Mouse (Mus musculus) CH12.LX (cell line): Measurements from ENCODE around the gene Arhgef26. TPM values are rescaled to one million over a fixed set of nuclear protein-coding genes. Genes with fewer than 3 reads are reported as not detected.

ENCODE experiments used
- DNase-seq: peaks from one replicate; pipeline ENCODE4 v3.0.0-alpha.2; 2013; ENCODE audit errors: extremely low read depth
- H3K27ac ChIP-seq: 2 replicates; pipeline ENCODE4 v1.5.1; 2012; ENCODE audit warnings: low read depth, mild to moderate bottlenecking, control low read depth, moderate library complexity; ENCODE audit not compliant: insufficient read depth
- H3K27me3 ChIP-seq: replicated peaks from 2 replicates; pipeline ENCODE3; 2012; ENCODE audit warnings: inconsistent platforms
- H3K36me3 ChIP-seq, 2 experiments: replicated peaks in 1 of 2; 2 replicates each; pipeline versions ENCODE3 to v1.6.1; 2012; ENCODE audit warnings: inconsistent platforms in 1 of 2, low read length in 1 of 2, mild to moderate bottlenecking in 1 of 2, mixed read lengths in 1 of 2, moderate library complexity in 1 of 2; ENCODE audit not compliant: control insufficient read depth in 1 of 2, insufficient read depth in 1 of 2
- H3K4me1 ChIP-seq, 2 experiments: 2 replicates each; pipeline ENCODE4 v1.6.1; 2012; ENCODE audit warnings: inconsistent platforms in 1 of 2, moderate library complexity in 1 of 2; ENCODE audit not compliant: insufficient read depth in 2 of 2, control insufficient read depth in 1 of 2
- H3K4me2 ChIP-seq: 2 replicates; pipeline ENCODE4 v1.6.1; 2012; ENCODE audit warnings: low read depth, mild to moderate bottlenecking, control low read depth; ENCODE audit not compliant: poor library complexity, insufficient read depth, severe bottlenecking
- H3K4me3 ChIP-seq, 3 experiments: fragments of 150-350 bp in 1 of 3; sonication (generic) in 1 of 3; replicated peaks in 1 of 3; 2 replicates each; pipeline versions ENCODE3 to v1.5.1; 2011 to 2012; ENCODE audit warnings: low read depth in 2 of 3, low read length in 2 of 3, mild to moderate bottlenecking in 2 of 3, moderate library complexity in 2 of 3, control low read depth in 1 of 3, improper control_type of control experiment in 1 of 3, inconsistent platforms in 1 of 3, mixed read lengths in 1 of 3; ENCODE audit not compliant: poor library complexity in 1 of 3
- H3K79me2 ChIP-seq: replicated peaks from 2 replicates; pipeline ENCODE4 v1.6.1; 2012; ENCODE audit warnings: mild to moderate bottlenecking, moderate library complexity; ENCODE audit not compliant: control insufficient read depth, poor library complexity, insufficient read depth, severe bottlenecking; ENCODE audit errors: extremely low read depth
- H3K9ac ChIP-seq: 2 replicates; pipeline ENCODE4 v1.6.1; 2012; ENCODE audit warnings: low read depth, mild to moderate bottlenecking, control low read depth, moderate library complexity; ENCODE audit not compliant: insufficient read depth
- H3K9me3 ChIP-seq: replicated peaks from 2 replicates; pipeline ENCODE3; 2012; ENCODE audit warnings: low read length, inconsistent platforms, mixed read lengths
- CHD2 ChIP-seq: IDR thresholded peaks from 2 replicates; pipeline ENCODE4 v1.6.1; 2011; ENCODE audit warnings: low read length, improper control_type of control experiment
- E2F4 ChIP-seq: IDR thresholded peaks from 2 replicates; pipeline ENCODE4 v1.6.1; 2011; ENCODE audit warnings: low read depth, low read length, improper control_type of control experiment; ENCODE audit not compliant: insufficient replicate concordance
- EP300 ChIP-seq: IDR thresholded peaks from 2 replicates; pipeline ENCODE4 v1.6.1; 2011; ENCODE audit warnings: low read length, improper control_type of control experiment
- GABPA ChIP-seq: IDR thresholded peaks from 2 replicates; pipeline ENCODE4 v1.6.1; 2012; ENCODE audit warnings: low read depth, low read length, improper control_type of control experiment, inconsistent platforms; ENCODE audit not compliant: insufficient replicate concordance
- IRF4 ChIP-seq: IDR thresholded peaks from 2 replicates; pipeline ENCODE4 v1.6.1; 2014; ENCODE audit warnings: low read depth, mild to moderate bottlenecking, inconsistent platforms, low read length, improper control_type of control experiment
- JUND ChIP-seq: conservative IDR thresholded peaks from 2 replicates; pipeline ENCODE4 v1.6.1; 2011; ENCODE audit warnings: low read depth, low read length, improper control_type of control experiment
- MAFK ChIP-seq: IDR thresholded peaks from 2 replicates; pipeline ENCODE4 v1.6.1; 2011; ENCODE audit warnings: low read length, improper control_type of control experiment; ENCODE audit not compliant: insufficient replicate concordance
- MAX ChIP-seq: IDR thresholded peaks from 2 replicates; pipeline ENCODE4 v1.6.1; 2011; ENCODE audit warnings: low read length, improper control_type of control experiment
- MEF2A ChIP-seq: IDR thresholded peaks from 2 replicates; pipeline ENCODE4 v1.6.1; 2014; ENCODE audit warnings: low read depth, mild to moderate bottlenecking, inconsistent platforms, low read length, improper control_type of control experiment, borderline replicate concordance
- MXI1 ChIP-seq: IDR thresholded peaks from 2 replicates; pipeline ENCODE4 v1.6.1; 2011; ENCODE audit warnings: mild to moderate bottlenecking, low read depth, low read length, improper control_type of control experiment
- NELFE ChIP-seq: IDR thresholded peaks from 2 replicates; pipeline ENCODE4 v1.6.1; 2011; ENCODE audit warnings: low read depth, low read length, improper control_type of control experiment
- NRF1 ChIP-seq: IDR thresholded peaks from 2 replicates; pipeline ENCODE4 v1.6.1; 2014; ENCODE audit warnings: low read depth, mild to moderate bottlenecking, inconsistent platforms, low read length, improper control_type of control experiment, moderate library complexity
- POLR2AphosphoS2 ChIP-seq: IDR thresholded peaks from 2 replicates; pipeline ENCODE4 v1.6.1; 2011; ENCODE audit warnings: low read depth, low read length, improper control_type of control experiment
- RAD21 ChIP-seq: IDR thresholded peaks from 2 replicates; pipeline ENCODE4 v1.6.1; 2011; ENCODE audit warnings: low read depth, mild to moderate bottlenecking, low read length, improper control_type of control experiment, moderate library complexity
- SIN3A ChIP-seq: IDR thresholded peaks from 2 replicates; pipeline ENCODE4 v1.6.1; 2012; ENCODE audit warnings: low read length, improper control_type of control experiment, inconsistent platforms
- SMC3 ChIP-seq: IDR thresholded peaks from 2 replicates; pipeline ENCODE4 v1.6.1; 2011; ENCODE audit warnings: low read depth, low read length, improper control_type of control experiment
- TBP ChIP-seq: conservative IDR thresholded peaks from 2 replicates; pipeline ENCODE4 v1.6.1; 2011; ENCODE audit warnings: low read depth, low read length, improper control_type of control experiment
- UBTF ChIP-seq: IDR thresholded peaks from 2 replicates; pipeline ENCODE4 v1.6.1; 2012; ENCODE audit warnings: low read depth, mild to moderate bottlenecking, inconsistent platforms, low read length, improper control_type of control experiment, moderate library complexity
- ZC3H11A ChIP-seq: IDR thresholded peaks from 2 replicates; pipeline ENCODE4 v1.6.1; 2012; ENCODE audit warnings: low read depth, mild to moderate bottlenecking, inconsistent platforms, low read length, improper control_type of control experiment
- ZMIZ1 ChIP-seq: IDR thresholded peaks from 2 replicates; pipeline ENCODE4 v1.6.1; 2012; ENCODE audit warnings: low read depth, mild to moderate bottlenecking, inconsistent platforms, low read length, improper control_type of control experiment
- ZNF384 ChIP-seq: IDR thresholded peaks from 2 replicates; pipeline ENCODE4 v1.6.1; 2012; ENCODE audit warnings: low read depth, low read length, improper control_type of control experiment, inconsistent platforms
- dilution Hi-C: fragments of 300-500 bp; cut with MboI; formaldehyde crosslinking; loops from 2 replicates; pipeline ENCODE4 v1.14.3; 2020; ENCODE audit warnings: low sequenced_read_pairs; ENCODE audit not compliant: extremely low pct_unique_long_range_greater_than_20kb, extremely low pct_ligation_motif_present
- in situ Hi-C: fragments of 300-500 bp; cut with MboI; formaldehyde crosslinking; loops from 3 replicates; pipeline ENCODE4 v1.14.3; 2019; ENCODE audit warnings: low sequenced_read_pairs, low pct_ligation_motif_present, low pct_unique_long_range_greater_than_20kb, mixed read lengths
- polyA plus RNA-seq: library from polyadenylated mRNA; unstranded; fragments of >175 nt; gene quantifications from 2 replicates; pipeline ENCODE4 v1.2.1, GENCODE M21; 2012; ENCODE audit warnings: low read depth; ENCODE audit not compliant: insufficient read length
- total RNA-seq, 2 experiments: library from RNA; depleted of rRNA; stranded (reverse); fragments of 300-350 nt in 1 of 2; fragments of >200 nt in 1 of 2; gene quantifications; 2 replicates each; pipeline ENCODE4 v1.2.3; 2012 to 2014

Gene Arhgef26
- total and polyA plus RNA-seq, 3 experiments, result under 0.01 to 0.11 TPM; not detected in 1

GRCm38 (mm10) chr3:62376719-62377118 lies 38.6 kb downstream of the Arhgef26 start:
- dilution Hi-C loops (no loop called here), in situ Hi-C loops (no loop called here)
- H3K27ac ChIP-seq, result no peak overlapping the region
- no peak for DNase-seq
- no peak overlapping the region for H3K9ac ChIP-seq
- peaks cover 36% of the 10 kb centered on the region for H3K9me3 ChIP-seq
- H3K36me3 ChIP-seq, result no peaks in the 10 kb centered on the region
- H3K4me3 ChIP-seq, result no peak overlapping the region
- H3K79me2 ChIP-seq, result no peaks in the 10 kb centered on the region
- TF ChIP-seq ZNF384 (no peak), SIN3A (no peak), NRF1 (no peak)
- H3K4me1 ChIP-seq, result no peaks in the 10 kb centered on the region
- H3K4me2 ChIP-seq, result no peak overlapping the region
- H3K27me3 ChIP-seq, result no peaks in the 10 kb centered on the region

GRCm38 (mm10) chr3:62379946-62380345 lies 41.8 kb downstream of the Arhgef26 start:
- in situ Hi-C loops (no loop called here), dilution Hi-C loops (no loop called here)
- TF ChIP-seq SMC3 (no peak), SIN3A (no peak)
- Histone ChIP-seq H3K36me3 (no peaks in the 10 kb centered on the region), H3K9me3 (peaks cover 28% of the 10 kb centered on the region), H3K79me2 (no peaks in the 10 kb centered on the region), H3K27me3 (no peaks in the 10 kb centered on the region), H3K27ac (no peak overlapping the region), H3K4me2 (no peak overlapping the region), H3K4me3 (no peak overlapping the region), H3K4me1 (no peaks in the 10 kb centered on the region), H3K9ac (no peak overlapping the region)
- DNase-seq, result no peak

- H3K79me2 ChIP-seq, result no peaks in the 10 kb centered on the region
- H3K36me3 ChIP-seq, result no peaks in the 10 kb centered on the region
- DNase-seq, result no peak
- H3K4me2 ChIP-seq, result no peak overlapping the region
- no peaks in the 10 kb centered on the region for H3K27me3 ChIP-seq
- in situ Hi-C loops, result no loop called here
- TF ChIP-seq UBTF (no peak), ZC3H11A (no peak), EP300 (no peak), IRF4 (no peak), RAD21 (no peak), TBP (no peak), ZMIZ1 (no peak), MAFK (no peak), GABPA (no peak), MXI1 (no peak), POLR2AphosphoS2 (no peak), JUND (no peak), NELFE (no peak), MAX (no peak), CHD2 (no peak), MEF2A (no peak), E2F4 (no peak)
- no peak overlapping the region for H3K27ac ChIP-seq
- H3K9me3 ChIP-seq, result peaks cover 26% of the 10 kb centered on the region
- no peaks in the 10 kb centered on the region for H3K4me1 ChIP-seq
- dilution Hi-C loops, result no loop called here
- H3K9ac ChIP-seq, result no peak overlapping the region
- H3K4me3 ChIP-seq, result no peak overlapping the region
Observed at GRCm38 (mm10) chr3:62380420-62380819, 42.3 kb downstream of the Arhgef26 start.
